ENCODE assay signal across 8 mouse cellular contexts in the genomic region with DNA sequence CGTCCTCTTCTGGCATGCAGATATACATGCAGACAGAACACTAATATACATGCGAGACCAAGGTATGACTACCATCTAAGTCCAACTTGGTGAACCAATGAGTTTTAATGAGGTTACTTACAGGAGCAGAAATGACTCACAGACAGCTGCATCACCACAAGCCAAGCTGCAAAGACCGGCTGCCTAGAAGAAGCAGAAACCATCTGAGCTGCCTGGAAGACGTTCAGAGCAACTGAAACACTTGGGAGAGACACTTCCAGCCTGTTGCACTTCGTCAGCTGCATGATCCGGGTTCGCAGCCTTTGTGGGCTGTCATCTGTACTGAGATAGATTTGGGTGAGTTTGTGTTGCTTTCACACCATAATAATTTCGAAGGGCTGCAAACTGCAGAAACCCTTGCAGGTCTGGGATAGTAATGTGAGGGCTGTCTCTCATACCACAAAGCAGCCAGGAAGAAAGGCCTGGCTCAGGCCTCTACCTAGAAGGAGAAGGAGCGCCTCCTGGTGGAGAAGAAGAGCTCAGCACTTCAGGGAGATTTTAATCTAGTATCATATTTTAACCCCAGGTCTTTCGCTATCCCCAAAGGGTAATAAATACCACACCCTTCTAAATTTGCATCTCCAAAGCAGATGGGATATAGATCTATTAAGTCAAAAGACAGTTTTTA. TPM values are rescaled to one million over a fixed set of nuclear protein-coding genes. Genes with fewer than 3 reads are reported as not detected.
DNase-seq lines count a peak whose midpoint lies in the region; ATAC-seq and TF ChIP-seq lines count a peak whose summit lies in the region.

No protein-coding gene starts in this region.

- WGBS in heart, embryonic 11.5 days (ENCODE audit: insufficient replicate concordance) = 51% methylated on average over 10 of the region's 10 CpGs
- WGBS in embryonic facial prominence, embryonic 11.5 days = 49% methylated on average over 10 of the region's 10 CpGs
- 41% methylated on average over 10 of the region's 10 CpGs for WGBS in stomach, postnatal 0 days

- no peaks in the 10 kb centered on the region for H3K9me3 ChIP-seq in heart, embryonic 11.5 days (replicated peaks; ENCODE audit: control insufficient read depth, low read length)
- no peaks in the 10 kb centered on the region for H3K9me3 ChIP-seq in embryonic facial prominence, embryonic 11.5 days (replicated peaks; ENCODE audit: control insufficient read depth, low read length)
- H3K9me3 ChIP-seq in megakaryocyte, embryonic 14.5 days = no peaks in the 10 kb centered on the region
- no peaks in the 10 kb centered on the region for H3K9me3 ChIP-seq in stomach, postnatal 0 days (ENCODE audit: control insufficient read depth, low read length)

- no peak overlapping the region for H3K27ac ChIP-seq in heart, embryonic 11.5 days (ENCODE audit: low read depth, low read length)
- H3K27ac ChIP-seq in embryonic facial prominence, embryonic 11.5 days (replicated peaks; ENCODE audit: low read depth, low read length) = no peak overlapping the region
- H3K27ac ChIP-seq in stomach, postnatal 0 days (replicated peaks) = no peak overlapping the region

- no peaks in the 10 kb centered on the region for H3K4me1 ChIP-seq in heart, embryonic 11.5 days (ENCODE audit: control insufficient read depth, insufficient read depth, low read length)
- no peaks in the 10 kb centered on the region for H3K4me1 ChIP-seq in embryonic facial prominence, embryonic 11.5 days (ENCODE audit: control insufficient read depth, insufficient read depth, low read length)
- peaks cover 60% of the 10 kb centered on the region for H3K4me1 ChIP-seq in megakaryocyte, embryonic 14.5 days
- no peaks in the 10 kb centered on the region for H3K4me1 ChIP-seq in stomach, postnatal 0 days (replicated peaks; ENCODE audit: control insufficient read depth, insufficient read depth)

- H3K27me3 ChIP-seq in heart, embryonic 11.5 days (ENCODE audit: control insufficient read depth, insufficient read depth, low read length) = no peaks in the 10 kb centered on the region
- H3K27me3 ChIP-seq in embryonic facial prominence, embryonic 11.5 days (ENCODE audit: control insufficient read depth, insufficient read depth, low read length) = no peaks in the 10 kb centered on the region
- H3K27me3 ChIP-seq in megakaryocyte, embryonic 14.5 days (replicated peaks) = no peaks in the 10 kb centered on the region
- H3K27me3 ChIP-seq in stomach, postnatal 0 days (ENCODE audit: control insufficient read depth, insufficient read depth, low read length) = no peaks in the 10 kb centered on the region

- H3K9ac ChIP-seq in heart, embryonic 11.5 days (ENCODE audit: low read depth, low read length) = no peak overlapping the region
- no peak overlapping the region for H3K9ac ChIP-seq in embryonic facial prominence, embryonic 11.5 days (replicated peaks; ENCODE audit: low read length)
- no peak overlapping the region for H3K9ac ChIP-seq in stomach, postnatal 0 days (ENCODE audit: low read length)

- no peak overlapping the region for H3K4me3 ChIP-seq in heart, embryonic 11.5 days (ENCODE audit: low read depth, low read length)
- no peak overlapping the region for H3K4me3 ChIP-seq in embryonic facial prominence, embryonic 11.5 days (ENCODE audit: low read depth, low read length)
- peak overlapping the region; percentile 80 for H3K4me3 ChIP-seq in megakaryocyte, embryonic 14.5 days (replicated peaks)
- no peak overlapping the region for H3K4me3 ChIP-seq in stomach, postnatal 0 days (ENCODE audit: low read depth, low read length)

- TF ChIP-seq CTCF in stomach, postnatal 0 days (IDR thresholded peaks at IDR 0.05; ENCODE audit: low read depth) = peak; percentile 89

- peak; percentile 93 for DNase-seq in heart, adult 11 months
- peak; percentile 75 for DNase-seq in A20 (ENCODE audit: low read depth, low spot score)
- DNase-seq in adrenal gland, adult 2 months = peak; percentile 56
- DNase-seq in embryonic facial prominence, embryonic 11.5 days (ENCODE audit: low spot score) = peak; percentile 90
- peak; percentile 62 for DNase-seq in kidney, adult 9 months
- peak; percentile 45 for DNase-seq in stomach, postnatal 0 days (ENCODE audit: low spot score)

- no peaks in the 10 kb centered on the region for H3K36me3 ChIP-seq in heart, embryonic 11.5 days (ENCODE audit: control insufficient read depth, insufficient read depth, low read length)
- no peaks in the 10 kb centered on the region for H3K36me3 ChIP-seq in embryonic facial prominence, embryonic 11.5 days (replicated peaks; ENCODE audit: control insufficient read depth, insufficient read depth, low read depth, low read length)
- H3K36me3 ChIP-seq in megakaryocyte, embryonic 14.5 days (replicated peaks; ENCODE audit: low read length) = peaks cover 12% of the 10 kb centered on the region
- no peaks in the 10 kb centered on the region for H3K36me3 ChIP-seq in stomach, postnatal 0 days (ENCODE audit: control insufficient read depth, insufficient read depth, low read length)

- no peak overlapping the region for H3K4me2 ChIP-seq in heart, embryonic 11.5 days
- H3K4me2 ChIP-seq in embryonic facial prominence, embryonic 11.5 days (ENCODE audit: low read depth, low read length) = no peak overlapping the region
- no peak overlapping the region for H3K4me2 ChIP-seq in stomach, postnatal 0 days (replicated peaks; ENCODE audit: low read depth)

- no peak for ATAC-seq in heart, embryonic 11.5 days (replicated peaks; ENCODE audit: insufficient number of reproducible peaks, low FRiP score, low TSS enrichment)
- no peak for ATAC-seq in embryonic facial prominence, embryonic 11.5 days (replicated peaks; ENCODE audit: insufficient number of reproducible peaks, low FRiP score, low TSS enrichment, low read depth)
- ATAC-seq in stomach, postnatal 0 days (ENCODE audit: low FRiP score, low TSS enrichment) = no peak

- no peak for TF ChIP-seq EP300 in stomach, postnatal 0 days (optimal IDR thresholded peaks at IDR 0.05)

RNA-seq across cellular contexts. Expression of gene Washc1, which starts 4.6 kb away (rescaled TPM):
- polyA plus RNA-seq in heart, embryonic 11.5 days (2014; fragmentation: Nextera tagmentation; extraction: Ambion mirVana) = 27.9 and 29.9 TPM in 2 replicates
- total RNA-seq in adrenal gland, adult 2 months (2021) = 10 to 100 TPM; 33.6 to 34.3 TPM
- 37.7 and 43.4 TPM in 2 replicates for polyA plus RNA-seq in adrenal gland, adult 2 months (2012; rRNA removed)
- 36.3 and 36.8 TPM in 2 replicates for polyA plus RNA-seq in embryonic facial prominence, embryonic 11.5 days (2014; fragmentation: Nextera tagmentation; extraction: Ambion mirVana)
- 19.3 and 64.7 TPM in 2 replicates for polyA plus RNA-seq in megakaryocyte, embryonic 14.5 days (2012; ENCODE audit: insufficient read depth, low replicate concordance)
- polyA plus RNA-seq in stomach, postnatal 0 days (2015; fragmentation: Nextera tagmentation; extraction: Ambion mirVana) = 27.2 and 27.6 TPM in 2 replicates

RNA-seq across cellular contexts. Expression of gene Ndufv2, which starts 5.4 kb away (rescaled TPM):
- 530 and 551 TPM in 2 replicates for polyA plus RNA-seq in heart, embryonic 11.5 days (2014; fragmentation: Nextera tagmentation; extraction: Ambion mirVana)
- 100 to 1,000 TPM; 422 to 433 TPM for total RNA-seq in adrenal gland, adult 2 months (2021)
- 27.6 and 29.0 TPM in 2 replicates for polyA plus RNA-seq in adrenal gland, adult 2 months (2012; rRNA removed)
- polyA plus RNA-seq in embryonic facial prominence, embryonic 11.5 days (2014; fragmentation: Nextera tagmentation; extraction: Ambion mirVana) = 334 and 342 TPM in 2 replicates
- 7.8 and 88.7 TPM in 2 replicates for polyA plus RNA-seq in megakaryocyte, embryonic 14.5 days (2012; ENCODE audit: insufficient read depth, low replicate concordance)
- 348 and 356 TPM in 2 replicates for polyA plus RNA-seq in stomach, postnatal 0 days (2015; fragmentation: Nextera tagmentation; extraction: Ambion mirVana)

RNA-seq across cellular contexts. Expression of gene Ddx11, which starts 16.6 kb away (rescaled TPM):
- polyA plus RNA-seq in heart, embryonic 11.5 days (2014; fragmentation: Nextera tagmentation; extraction: Ambion mirVana) = 12.4 and 16.4 TPM in 2 replicates
- total RNA-seq in adrenal gland, adult 2 months (2021) = 1 to 10 TPM; 2.5 to 4.7 TPM
- 2.8 and 4.6 TPM in 2 replicates for polyA plus RNA-seq in adrenal gland, adult 2 months (2012; rRNA removed)
- 17.6 and 19.4 TPM in 2 replicates for polyA plus RNA-seq in embryonic facial prominence, embryonic 11.5 days (2014; fragmentation: Nextera tagmentation; extraction: Ambion mirVana)
- 2.2 and 3.1 TPM in 2 replicates for polyA plus RNA-seq in megakaryocyte, embryonic 14.5 days (2012; ENCODE audit: insufficient read depth, low replicate concordance)
- polyA plus RNA-seq in stomach, postnatal 0 days (2015; fragmentation: Nextera tagmentation; extraction: Ambion mirVana) = 2.9 TPM in 2 replicates

RNA-seq across cellular contexts. Expression of gene Ankrd12, which starts 29.8 kb away (rescaled TPM):
- polyA plus RNA-seq in heart, embryonic 11.5 days (2014; fragmentation: Nextera tagmentation; extraction: Ambion mirVana) = 17.3 and 17.7 TPM in 2 replicates
- total RNA-seq in adrenal gland, adult 2 months (2021) = 10 to 100 TPM; 24.1 to 30.1 TPM
- polyA plus RNA-seq in adrenal gland, adult 2 months (2012; rRNA removed) = 1.1 and 2.3 TPM in 2 replicates
- 27.2 and 29.4 TPM in 2 replicates for polyA plus RNA-seq in embryonic facial prominence, embryonic 11.5 days (2014; fragmentation: Nextera tagmentation; extraction: Ambion mirVana)
- polyA plus RNA-seq in megakaryocyte, embryonic 14.5 days (2012; ENCODE audit: insufficient read depth, low replicate concordance) = 0.29 and 5.9 TPM in 2 replicates
- polyA plus RNA-seq in stomach, postnatal 0 days (2015; fragmentation: Nextera tagmentation; extraction: Ambion mirVana) = 23.4 and 25.5 TPM in 2 replicates
